Mouse (Mus musculus) limb, embryonic 15.5 days (tissue): Measurements from ENCODE around the gene Mcam. TPM values are rescaled to one million over a fixed set of nuclear protein-coding genes. Genes with fewer than 3 reads are reported as not detected.

Experiments
- ATAC-seq: fragments of 200-750 bp; cut with Nextera tagmentation; 2 replicates; pipeline ENCODE4 v1.8.0; 2017; ENCODE audit warnings: low read depth, moderate TSS enrichment; ENCODE audit not compliant: insufficient number of reproducible peaks, low FRiP score, low TSS enrichment
- H3K27ac ChIP-seq: fragments of 300-500 bp; sonication (generic); 2 replicates; pipeline ENCODE4 v1.5.1; 2015; ENCODE audit warnings: moderate library complexity, mild to moderate bottlenecking, inconsistent platforms
- H3K27me3 ChIP-seq: fragments of 300-500 bp; sonication (generic); 2 replicates; pipeline ENCODE4 v1.6.1; 2015; ENCODE audit warnings: inconsistent platforms
- H3K36me3 ChIP-seq: fragments of 300-500 bp; sonication (generic); 2 replicates; pipeline ENCODE4 v1.6.1; 2015; ENCODE audit warnings: inconsistent platforms
- H3K4me1 ChIP-seq: fragments of 300-500 bp; sonication (generic); 2 replicates; pipeline ENCODE4 v1.6.1; 2015; ENCODE audit warnings: inconsistent platforms
- H3K4me2 ChIP-seq: fragments of 300-500 bp; sonication (generic); 2 replicates; pipeline ENCODE4 v1.6.1; 2015; ENCODE audit warnings: mild to moderate bottlenecking, inconsistent platforms
- H3K4me3 ChIP-seq: fragments of 300-500 bp; sonication (generic); 2 replicates; pipeline ENCODE4 v1.5.1; 2015; ENCODE audit warnings: mild to moderate bottlenecking, inconsistent platforms
- H3K9ac ChIP-seq: fragments of 300-500 bp; sonication (generic); 2 replicates; pipeline ENCODE4 v1.6.1; 2015; ENCODE audit warnings: inconsistent platforms
- H3K9me3 ChIP-seq: fragments of 300-500 bp; sonication (generic); 2 replicates; pipeline ENCODE4 v1.6.1; 2016; ENCODE audit warnings: inconsistent platforms
- WGBS: fragments of 180-500 bp; shearing (Covaris S2); methylation state at CpG from one replicate; pipeline ENCODE4 v1.1.7; 2015; 5-methylcytosine and 5-hydroxymethylcytosine counted together
- polyA plus RNA-seq: library from polyadenylated mRNA; unstranded; fragments of >200 nt; fragmentation: Nextera tagmentation; extraction: Ambion mirVana; gene quantifications from 2 replicates; pipeline ENCODE4 v1.2.1, GENCODE M21; 2015

Mcam gene
- polyA plus RNA-seq, 1 experiment from 2014 or later = 41.5 TPM

- Histone ChIP-seq H3K9me3 (no peaks in the 10 kb centered on the region), H3K4me1 (no peaks in the 10 kb centered on the region), H3K9ac (no peak overlapping the region), H3K36me3 (peaks cover 56% of the 10 kb centered on the region), H3K27ac (no peak overlapping the region), H3K4me3 (no peak overlapping the region), H3K27me3 (no peaks in the 10 kb centered on the region), H3K4me2 (no peak overlapping the region)
- no peak for ATAC-seq
Observed at GRCm38 (mm10) chr9:44144718-44145060, 10.4 kb downstream of the Mcam start.

DNA sequence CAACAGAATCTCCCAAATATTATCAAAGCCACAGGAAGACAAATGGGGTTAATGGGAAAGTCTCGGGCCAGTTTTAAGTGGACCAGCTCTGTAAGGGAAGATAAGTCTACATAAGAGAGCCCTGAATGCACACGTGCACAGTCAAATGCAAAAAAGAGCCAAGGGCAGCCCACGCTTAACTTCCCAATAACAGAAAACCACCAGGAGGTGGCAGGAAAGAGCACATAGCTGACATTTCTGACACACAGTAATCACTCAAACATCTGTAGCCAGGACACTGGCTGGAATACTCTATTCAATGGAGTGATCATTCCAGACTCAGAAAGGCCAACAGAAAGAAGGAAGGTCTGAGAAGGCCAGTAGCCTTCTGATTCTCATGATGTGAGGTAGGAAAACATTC is 13.0 kb downstream of the Mcam start:
- no peaks in the 10 kb centered on the region for H3K9me3 ChIP-seq
- H3K27me3 ChIP-seq = no peaks in the 10 kb centered on the region
- no peak overlapping the region for H3K4me2 ChIP-seq
- peaks cover 55% of the 10 kb centered on the region for H3K36me3 ChIP-seq
- H3K4me1 ChIP-seq = no peaks in the 10 kb centered on the region
- no peak for ATAC-seq
- H3K27ac ChIP-seq = no peak overlapping the region
- H3K9ac ChIP-seq = no peak overlapping the region
- WGBS = 54% methylated on average over 3 of the region's 3 CpGs
- H3K4me3 ChIP-seq = no peak overlapping the region

DNA sequence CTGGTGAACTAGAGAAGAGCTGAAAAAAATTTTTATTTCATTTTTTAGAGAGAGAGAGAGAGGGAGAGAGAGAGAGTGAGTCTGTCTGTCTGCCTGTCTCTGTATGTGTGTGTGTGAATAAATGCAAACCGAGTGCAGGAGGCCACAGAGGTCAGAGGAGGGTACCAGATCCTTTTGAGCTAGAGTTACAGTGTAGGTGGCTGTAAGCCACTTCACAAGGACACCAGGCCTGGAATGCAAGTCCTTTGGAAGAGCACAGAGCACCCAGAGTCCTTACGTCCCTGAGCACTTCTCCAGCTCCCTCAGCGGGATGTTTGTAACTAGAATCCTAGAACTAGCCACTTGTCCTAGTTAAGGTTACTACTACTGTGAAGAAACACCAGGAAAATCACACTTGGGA is 25.6 kb downstream of the Mcam start:
- H3K36me3 ChIP-seq = peaks cover 82% of the 10 kb centered on the region
- ATAC-seq = no peak
- 89% methylated on average over 3 of the region's 3 CpGs for WGBS

GRCm38 (mm10) chr9:44168931-44169330 is 34.7 kb downstream of the Mcam start:
- Histone ChIP-seq H3K36me3 (peaks cover 67% of the 10 kb centered on the region), H3K9me3 (no peaks in the 10 kb centered on the region), H3K27ac (no peak overlapping the region), H3K4me2 (no peak overlapping the region), H3K9ac (no peak overlapping the region), H3K27me3 (no peaks in the 10 kb centered on the region), H3K4me3 (no peak overlapping the region), H3K4me1 (0 out of 2 replicates have a peak, but pooled peaks cover 4% of the 10 kb centered on the region)
- 92% methylated on average over 5 of the region's 5 CpGs for WGBS
- no peak for ATAC-seq

More for the DNA sequence above, 25.6 kb downstream of the Mcam start:
- no peaks in the 10 kb centered on the region for H3K27me3 ChIP-seq
- no peak overlapping the region for H3K4me2 ChIP-seq
- H3K9ac ChIP-seq = no peak overlapping the region
- no peaks in the 10 kb centered on the region for H3K4me1 ChIP-seq
- no peaks in the 10 kb centered on the region for H3K9me3 ChIP-seq
- no peak overlapping the region for H3K27ac ChIP-seq
- H3K4me3 ChIP-seq = no peak overlapping the region

GRCm38 (mm10) chr9:44170691-44171151 is 36.5 kb downstream of the Mcam start:
- Histone ChIP-seq H3K27me3 (no peaks in the 10 kb centered on the region), H3K4me1 (0 out of 2 replicates have a peak, but pooled peaks cover 4% of the 10 kb centered on the region), H3K4me3 (no peak overlapping the region), H3K9me3 (no peaks in the 10 kb centered on the region), H3K4me2 (no peak overlapping the region), H3K36me3 (peaks cover 49% of the 10 kb centered on the region), H3K9ac (no peak overlapping the region), H3K27ac (no peak overlapping the region)
- no peak for ATAC-seq
- 81% methylated on average over 3 of the region's 3 CpGs for WGBS

DNA sequence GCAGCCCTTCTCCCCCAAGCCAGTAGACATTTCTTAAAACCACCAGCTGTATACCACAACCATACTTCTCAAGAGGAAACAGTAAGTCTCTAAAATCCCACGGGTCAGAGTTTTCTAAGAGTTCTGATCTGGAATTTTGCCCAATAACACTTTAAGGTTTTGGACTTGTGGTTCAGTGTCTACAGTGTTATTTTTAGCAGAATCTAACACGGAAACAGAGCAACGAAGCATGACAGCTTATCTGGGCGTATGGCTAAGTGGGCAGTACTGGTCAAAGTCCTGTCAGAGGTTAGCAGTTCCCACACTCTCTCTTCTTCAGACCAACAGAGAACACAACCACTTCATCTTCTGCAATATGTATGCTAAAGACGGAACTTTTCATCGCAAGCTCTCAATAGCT is 41.3 kb downstream of the Mcam start:
- no peak overlapping the region for H3K9ac ChIP-seq
- no peaks in the 10 kb centered on the region for H3K9me3 ChIP-seq
- H3K27ac ChIP-seq = no peak overlapping the region
- no peaks in the 10 kb centered on the region for H3K27me3 ChIP-seq
- ATAC-seq = no peak
- 0 out of 2 replicates have a peak, but pooled peaks cover 4% of the 10 kb centered on the region for H3K4me1 ChIP-seq
- H3K36me3 ChIP-seq = peaks cover 25% of the 10 kb centered on the region
- H3K4me3 ChIP-seq = no peak overlapping the region
- no peak overlapping the region for H3K4me2 ChIP-seq
- 70% methylated on average over 6 of the region's 6 CpGs for WGBS

DNA sequence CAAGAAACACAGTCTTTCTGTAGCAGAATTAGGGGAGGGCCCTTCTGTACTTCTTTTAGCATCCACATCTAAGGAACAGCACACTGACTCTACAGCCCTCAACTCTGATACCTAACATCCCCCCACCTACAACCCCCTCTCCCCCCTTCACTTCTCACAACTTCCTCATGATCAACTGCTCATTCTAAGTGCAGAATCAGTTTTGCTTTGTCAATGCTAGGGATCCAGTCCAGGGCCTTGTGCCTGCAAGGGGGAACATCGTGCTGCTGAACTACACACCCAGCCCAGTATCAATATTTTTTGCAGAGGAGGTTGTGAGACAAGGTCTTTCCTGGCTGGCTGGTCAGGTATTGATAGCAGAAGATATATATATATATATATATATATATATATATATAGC is 41.7 kb downstream of the Mcam start:
- Histone ChIP-seq H3K36me3 (peaks cover 21% of the 10 kb centered on the region), H3K27me3 (no peaks in the 10 kb centered on the region), H3K9me3 (no peaks in the 10 kb centered on the region), H3K4me2 (no peak overlapping the region), H3K27ac (no peak overlapping the region), H3K9ac (no peak overlapping the region), H3K4me3 (no peak overlapping the region), H3K4me1 (0 out of 2 replicates have a peak, but pooled peaks cover 3% of the 10 kb centered on the region)
- 88% methylated on average over 1 of the region's 1 CpGs for WGBS
- no peak for ATAC-seq

GRCm38 (mm10) chr9:44177405-44177804 is 43.1 kb downstream of the Mcam start:
- WGBS = 84% methylated on average over 2 of the region's 2 CpGs
- no peak overlapping the region for H3K4me2 ChIP-seq
- no peaks in the 10 kb centered on the region for H3K4me1 ChIP-seq
- no peak overlapping the region for H3K4me3 ChIP-seq
- no peak overlapping the region for H3K27ac ChIP-seq
- no peak for ATAC-seq
- peaks cover 8% of the 10 kb centered on the region; the same call in 1 of the 2 replicates for H3K36me3 ChIP-seq
- H3K9ac ChIP-seq = no peak overlapping the region
- H3K9me3 ChIP-seq = no peaks in the 10 kb centered on the region
- H3K27me3 ChIP-seq = no peaks in the 10 kb centered on the region

DNA sequence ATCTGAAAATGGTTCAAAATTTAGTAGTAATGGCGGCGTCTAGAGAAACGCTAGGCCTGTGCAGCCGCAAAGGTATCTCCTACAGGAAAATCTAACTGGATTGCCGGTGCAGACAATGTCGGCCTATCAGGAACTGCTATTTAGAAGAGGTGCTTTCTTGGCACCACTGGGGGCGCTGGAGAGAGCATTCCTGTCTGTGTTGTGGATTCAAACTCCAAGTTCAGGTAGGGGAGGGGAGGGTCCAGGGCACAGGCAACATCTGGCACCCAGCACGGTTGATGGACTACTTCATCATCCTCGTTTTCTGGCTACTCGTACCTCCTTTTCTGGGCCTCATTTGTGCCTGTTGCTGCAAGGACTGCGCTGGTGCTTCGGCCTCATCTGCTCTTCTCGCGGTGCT is 44.1 kb downstream of the Mcam start:
- no peak for ATAC-seq
- H3K4me2 ChIP-seq = no peak overlapping the region
- no peaks in the 10 kb centered on the region for H3K4me1 ChIP-seq
- H3K27me3 ChIP-seq = no peaks in the 10 kb centered on the region
- no peak overlapping the region for H3K27ac ChIP-seq
- H3K9ac ChIP-seq = no peak overlapping the region
- no peaks in the 10 kb centered on the region for H3K36me3 ChIP-seq
- no peaks in the 10 kb centered on the region for H3K9me3 ChIP-seq
- H3K4me3 ChIP-seq = no peak overlapping the region
- WGBS = 79% methylated on average over 14 of the region's 14 CpGs

- H3K27me3 ChIP-seq = no peaks in the 10 kb centered on the region
- 97% methylated on average over 12 of the region's 12 CpGs for WGBS
- ATAC-seq = no peak
- no peaks in the 10 kb centered on the region for H3K36me3 ChIP-seq
- no peak overlapping the region for H3K9ac ChIP-seq
- no peak overlapping the region for H3K4me2 ChIP-seq
- H3K27ac ChIP-seq = no peak overlapping the region
- H3K4me3 ChIP-seq = no peak overlapping the region
- no peaks in the 10 kb centered on the region for H3K9me3 ChIP-seq
- no peaks in the 10 kb centered on the region for H3K4me1 ChIP-seq
Observed at GRCm38 (mm10) chr9:44178811-44179210, 44.5 kb downstream of the Mcam start.

DNA sequence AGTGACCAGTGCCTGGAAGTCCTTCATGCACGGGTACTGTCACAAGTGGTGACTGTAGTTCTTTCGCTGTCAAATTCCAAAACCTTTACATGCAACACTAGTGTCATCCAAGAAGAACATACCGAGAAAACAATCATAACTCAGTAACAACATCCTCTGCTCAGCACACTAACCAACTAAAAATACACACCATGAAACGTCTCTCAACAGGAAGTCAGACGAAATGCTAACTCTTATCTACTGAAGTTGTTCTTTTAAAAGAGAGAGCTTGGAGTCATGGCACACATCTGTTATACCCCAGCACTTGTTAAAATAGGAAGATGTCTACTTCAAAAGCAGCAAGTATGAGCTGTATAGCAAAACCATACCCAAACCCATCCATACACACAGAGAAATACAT is 47.3 kb downstream of the Mcam start:
- Histone ChIP-seq H3K27ac (no peak overlapping the region), H3K4me2 (no peak overlapping the region), H3K4me1 (no peaks in the 10 kb centered on the region), H3K36me3 (no peaks in the 10 kb centered on the region), H3K9ac (no peak overlapping the region), H3K9me3 (no peaks in the 10 kb centered on the region), H3K27me3 (no peaks in the 10 kb centered on the region), H3K4me3 (no peak overlapping the region)
- ATAC-seq = no peak
- WGBS = 80% methylated on average over 5 of the region's 5 CpGs

DNA sequence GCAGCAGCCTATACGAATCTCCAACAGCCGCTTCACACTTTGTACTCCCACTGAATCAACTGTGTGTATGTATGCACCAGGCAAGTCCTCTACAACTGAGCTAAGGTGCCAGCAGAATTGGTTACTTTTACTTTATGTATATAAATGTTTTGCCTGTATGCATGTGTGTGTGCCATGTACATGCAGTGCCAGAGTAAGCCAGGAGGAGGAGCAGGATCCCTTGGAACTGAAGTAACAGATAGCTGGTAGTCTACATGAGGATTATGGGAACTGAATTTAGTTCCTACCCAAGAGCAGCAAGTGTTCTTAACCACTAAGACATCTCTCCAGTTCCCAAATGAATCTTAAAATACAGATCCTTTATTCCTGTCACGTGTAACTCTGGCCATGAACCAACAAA is 48.0 kb downstream of the Mcam start:
- H3K4me2 ChIP-seq = no peak overlapping the region

GRCm38 (mm10) chr9:44188223-44188622 is 54.0 kb downstream of the Mcam start:
- Histone ChIP-seq H3K36me3 (no peaks in the 10 kb centered on the region), H3K9ac (no peak overlapping the region), H3K9me3 (no peaks in the 10 kb centered on the region), H3K4me3 (no peak overlapping the region), H3K27me3 (no peaks in the 10 kb centered on the region), H3K4me1 (no peaks in the 10 kb centered on the region), H3K27ac (no peak overlapping the region), H3K4me2 (no peak overlapping the region)
- 68% methylated on average over 12 of the region's 12 CpGs for WGBS
- no peak for ATAC-seq

More for the DNA sequence above, 48.0 kb downstream of the Mcam start:
- no peak overlapping the region for H3K27ac ChIP-seq
- no peaks in the 10 kb centered on the region for H3K36me3 ChIP-seq
- no peak for ATAC-seq
- no peaks in the 10 kb centered on the region for H3K9me3 ChIP-seq
- WGBS = 91% methylated on average over 3 of the region's 3 CpGs
- H3K4me1 ChIP-seq = no peaks in the 10 kb centered on the region
- no peak overlapping the region for H3K9ac ChIP-seq
- H3K27me3 ChIP-seq = no peaks in the 10 kb centered on the region
- no peak overlapping the region for H3K4me3 ChIP-seq
